Mouse (Mus musculus): ENCODE measurements around the gene Pagr1b.

Pagr1b gene

DNA sequence TGATC is at the start of gene Pagr1b:
Gene Pagr1b, minus strand, starts transcription at position 4 of the 5 bp plus-strand sequence.
- in situ Hi-C loops (cut with MboI; ENCODE audit: low pct_unique_long_range_greater_than_20kb in 1 of 2, low sequenced_read_pairs in 2 of 2, unreplicated experiment in 1 of 2) = no loop called here

DNA sequence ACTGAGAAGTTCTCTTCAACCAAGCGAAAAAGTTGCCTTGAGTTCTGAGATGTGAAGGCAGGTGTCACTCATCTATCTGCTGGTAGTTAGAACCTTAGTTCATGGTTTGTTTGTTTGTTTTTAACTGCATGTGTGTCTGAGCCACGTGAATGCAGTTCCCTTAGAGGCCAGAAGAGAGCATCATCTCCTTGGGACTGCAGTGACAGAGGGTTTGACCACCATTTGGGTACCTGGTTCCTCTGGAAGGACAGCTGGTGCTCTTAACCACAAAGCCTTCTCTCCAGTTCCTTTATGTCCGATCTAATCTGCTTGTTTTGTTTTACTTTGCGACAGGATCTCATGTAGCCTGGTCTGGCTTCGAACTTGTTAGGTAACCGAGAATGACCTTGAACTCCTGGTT is 49.3 kb upstream of the Pagr1b start:
- in situ Hi-C loops (cut with MboI; ENCODE audit: low pct_unique_long_range_greater_than_20kb in 1 of 2, low sequenced_read_pairs in 2 of 2, unreplicated experiment in 1 of 2) = no loop called here

DNA sequence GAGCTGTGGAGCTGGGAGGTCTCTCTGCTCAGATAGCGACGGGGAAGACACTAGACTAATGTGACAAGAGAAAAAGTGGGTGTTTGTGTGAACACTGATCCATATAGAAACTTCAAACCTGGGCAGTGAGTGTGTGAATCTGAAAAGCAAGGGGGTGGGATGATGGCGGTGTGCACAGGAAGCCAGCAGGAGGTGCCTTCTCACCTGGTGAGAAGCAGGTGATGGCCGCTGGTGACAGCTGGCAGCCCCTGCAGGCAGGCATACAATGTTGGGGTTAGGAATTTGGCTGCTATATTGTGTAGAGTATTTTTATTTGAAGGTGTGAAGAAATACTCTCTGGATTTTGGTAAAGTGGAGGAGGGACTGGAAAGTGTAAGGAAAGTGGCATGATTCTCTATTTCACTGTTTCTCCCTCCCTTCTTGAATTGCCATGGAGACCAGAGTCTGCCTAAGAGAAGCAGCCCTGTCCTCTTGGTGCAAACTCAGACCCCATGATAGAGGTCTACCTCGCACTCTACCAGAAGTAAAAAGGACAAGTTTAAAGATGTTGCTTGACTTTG is 38.8 kb upstream of the Pagr1b start:
- in situ Hi-C loops (cut with MboI; ENCODE audit: low pct_unique_long_range_greater_than_20kb in 1 of 2, low sequenced_read_pairs in 2 of 2, unreplicated experiment in 1 of 2) = no loop called here

DNA sequence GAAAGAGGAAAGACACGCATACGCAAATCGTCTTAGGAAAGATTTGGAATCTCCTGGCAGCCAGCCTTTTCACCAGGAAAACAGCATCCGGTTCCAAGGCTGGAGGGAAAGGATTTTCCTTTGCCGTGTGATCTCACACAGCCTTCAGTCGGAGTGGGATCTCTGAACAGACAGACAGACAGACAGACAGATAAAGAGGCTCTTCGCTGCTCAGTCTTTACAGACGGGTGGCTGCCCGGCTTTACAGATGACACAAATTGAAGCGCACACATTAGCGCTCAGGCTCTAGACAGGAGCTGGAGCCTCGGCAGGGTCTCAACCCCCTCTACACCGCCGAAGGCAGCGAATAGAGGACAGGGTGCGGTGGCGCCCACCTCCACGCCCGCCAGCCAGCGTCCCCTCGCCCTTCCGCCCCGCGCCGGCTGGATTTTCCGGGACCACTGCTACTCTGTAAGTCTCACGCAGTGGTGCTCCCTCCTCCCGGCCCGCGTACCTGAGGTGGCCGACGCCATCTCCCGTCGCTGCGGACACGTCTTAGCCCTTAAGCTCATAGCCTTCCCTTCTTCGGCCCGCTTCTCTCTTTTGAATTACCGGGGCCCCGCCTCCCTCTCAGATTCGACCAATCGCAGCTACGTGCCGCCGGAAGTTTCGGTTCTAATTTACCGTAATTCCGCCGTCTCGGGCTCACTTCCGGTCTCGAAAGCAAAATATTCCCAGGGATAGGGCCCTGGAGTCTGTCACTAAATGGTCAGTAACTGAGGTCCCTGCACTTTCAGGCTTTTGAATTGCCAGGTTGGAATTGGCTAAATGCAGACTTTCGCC is 25.8 kb upstream of the Pagr1b start, which contains the start of gene Kif22:
Gene Kif22, minus strand, starts transcription at position 621 of the 822 bp plus-strand sequence.
- in situ Hi-C loops (cut with MboI; ENCODE audit: low pct_unique_long_range_greater_than_20kb in 1 of 2, low sequenced_read_pairs in 2 of 2, unreplicated experiment in 1 of 2) = no loop called here

DNA sequence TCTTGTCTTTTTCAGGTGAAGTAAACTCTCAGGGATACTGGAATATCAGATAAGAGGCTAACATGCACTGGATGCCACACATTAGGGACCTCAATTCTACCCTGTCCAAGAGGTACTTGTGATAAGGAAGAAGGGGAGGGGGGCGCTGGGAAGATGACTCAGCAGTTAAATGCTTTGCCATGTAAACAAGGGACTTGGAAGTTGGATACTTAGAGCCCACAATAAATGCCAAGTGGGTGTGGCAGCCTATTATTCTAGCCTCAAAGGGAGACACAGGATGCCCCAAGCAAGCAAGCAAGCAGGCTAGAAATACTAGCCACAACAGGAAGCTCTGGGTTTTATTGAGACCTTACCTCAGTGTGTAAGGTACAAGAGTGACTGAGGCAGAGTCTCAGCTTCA is 15.0 kb upstream of the Pagr1b start:
- in situ Hi-C loops (cut with MboI; ENCODE audit: low pct_unique_long_range_greater_than_20kb in 1 of 2, low sequenced_read_pairs in 2 of 2, unreplicated experiment in 1 of 2) = no loop called here

DNA sequence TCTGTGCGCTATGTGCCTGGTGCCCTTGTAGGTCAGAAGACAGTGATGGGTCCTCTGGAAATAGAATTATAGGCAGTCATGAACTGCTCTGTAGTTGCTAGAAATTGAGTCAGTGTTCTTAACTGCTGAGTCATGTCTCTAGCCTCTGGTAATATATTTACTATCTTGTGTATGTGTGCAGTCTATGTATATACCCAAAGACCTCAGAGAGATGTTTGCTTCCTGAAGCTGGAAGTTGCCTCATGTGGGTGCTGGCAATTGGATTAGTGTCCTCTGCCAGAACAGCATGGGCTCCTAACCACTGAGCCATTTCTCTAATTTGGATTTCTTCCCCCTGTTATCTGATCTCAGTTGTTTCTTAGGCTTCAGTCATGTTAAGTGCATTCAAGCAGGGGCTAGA is 13.9 kb upstream of the Pagr1b start:
- in situ Hi-C loops (cut with MboI; ENCODE audit: low pct_unique_long_range_greater_than_20kb in 1 of 2, low sequenced_read_pairs in 2 of 2, unreplicated experiment in 1 of 2) = no loop called here

- in situ Hi-C loops (cut with MboI; ENCODE audit: low pct_unique_long_range_greater_than_20kb in 1 of 2, low sequenced_read_pairs in 2 of 2, unreplicated experiment in 1 of 2) = no loop called here
Measured at GRCm38 (mm10) chr7:127027885-127028284, 11.6 kb upstream of the Pagr1b start.

GRCm38 (mm10) chr7:127026984-127027726 is 10.9 kb upstream of the Pagr1b start, which contains the start of gene Maz:
Gene Maz (minus strand): TSS chr7:127027037.
- in situ Hi-C loops (cut with MboI; ENCODE audit: low pct_unique_long_range_greater_than_20kb in 1 of 2, low sequenced_read_pairs in 2 of 2, unreplicated experiment in 1 of 2) = no loop called here

DNA sequence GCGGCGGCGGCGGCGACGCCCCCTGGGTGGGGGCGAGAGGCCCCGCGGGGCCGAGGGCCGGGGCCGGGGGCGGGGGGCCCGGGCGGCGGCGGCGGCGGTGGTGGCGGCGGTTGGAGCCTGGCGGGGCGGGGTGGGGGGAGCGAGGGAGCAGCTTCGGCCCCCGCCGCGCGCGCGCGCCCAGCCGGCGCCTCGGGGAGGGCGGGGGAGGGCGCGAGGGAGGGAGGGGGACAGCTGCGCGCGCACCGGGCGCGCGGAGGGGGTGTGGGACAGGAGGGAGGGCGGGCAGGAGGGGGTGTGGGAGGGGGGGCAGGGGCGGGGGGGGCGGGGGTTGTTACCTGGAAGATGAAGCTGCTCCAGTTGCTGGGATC is 10.3 kb upstream of the Pagr1b start:
- in situ Hi-C loops (cut with MboI; ENCODE audit: low pct_unique_long_range_greater_than_20kb in 1 of 2, low sequenced_read_pairs in 2 of 2, unreplicated experiment in 1 of 2) = no loop called here

DNA sequence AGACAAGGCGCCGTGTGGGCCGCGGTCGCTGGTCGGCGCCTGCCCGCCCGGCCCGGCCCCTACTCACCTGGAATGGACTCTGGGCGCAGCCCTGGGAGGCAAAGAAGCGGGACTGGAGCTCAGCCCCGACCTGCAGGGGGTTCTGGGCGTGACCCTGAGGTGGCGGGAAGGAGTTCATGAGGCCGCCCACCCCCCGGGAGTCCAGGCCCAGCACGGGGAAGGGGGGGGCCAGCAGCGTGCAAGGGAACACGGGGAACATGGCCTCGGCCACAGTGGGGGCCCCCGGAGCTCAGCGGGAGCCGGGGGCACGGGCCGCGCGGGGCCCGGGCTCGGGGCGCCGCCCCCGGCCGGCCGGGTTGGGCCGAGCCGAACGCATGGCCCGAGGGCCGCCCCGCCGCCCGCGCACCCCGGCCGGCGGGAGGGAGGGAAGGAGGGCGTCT is 9.9 kb upstream of the Pagr1b start:
- in situ Hi-C loops (cut with MboI; ENCODE audit: low pct_unique_long_range_greater_than_20kb in 1 of 2, low sequenced_read_pairs in 2 of 2, unreplicated experiment in 1 of 2) = no loop called here

GRCm38 (mm10) chr7:127025556-127026160 is 9.4 kb upstream of the Pagr1b start:
- in situ Hi-C loops (cut with MboI; ENCODE audit: low pct_unique_long_range_greater_than_20kb in 1 of 2, low sequenced_read_pairs in 2 of 2, unreplicated experiment in 1 of 2) = no loop called here

- in situ Hi-C loops (cut with MboI; ENCODE audit: low pct_unique_long_range_greater_than_20kb in 1 of 2, low sequenced_read_pairs in 2 of 2, unreplicated experiment in 1 of 2) = no loop called here
Measured at GRCm38 (mm10) chr7:127024755-127025555, 8.7 kb upstream of the Pagr1b start.

- in situ Hi-C loops (cut with MboI; ENCODE audit: low pct_unique_long_range_greater_than_20kb in 1 of 2, low sequenced_read_pairs in 2 of 2, unreplicated experiment in 1 of 2) = no loop called here
Measured at GRCm38 (mm10) chr7:127023896-127024690, 7.8 kb upstream of the Pagr1b start.

- in situ Hi-C loops (cut with MboI; ENCODE audit: low pct_unique_long_range_greater_than_20kb in 1 of 2, low sequenced_read_pairs in 2 of 2, unreplicated experiment in 1 of 2) = no loop called here
Measured at GRCm38 (mm10) chr7:127023272-127023691, 7.0 kb upstream of the Pagr1b start.

GRCm38 (mm10) chr7:127022528-127023271 is 6.4 kb upstream of the Pagr1b start:
- in situ Hi-C loops (cut with MboI; ENCODE audit: low pct_unique_long_range_greater_than_20kb in 1 of 2, low sequenced_read_pairs in 2 of 2, unreplicated experiment in 1 of 2) = no loop called here

- in situ Hi-C loops (cut with MboI; ENCODE audit: low pct_unique_long_range_greater_than_20kb in 1 of 2, low sequenced_read_pairs in 2 of 2, unreplicated experiment in 1 of 2) = no loop called here
Measured at GRCm38 (mm10) chr7:127021563-127022527, 5.6 kb upstream of the Pagr1b start.

Data from mouse embryonic stem cell (cell line).